Mouse (Mus musculus) urinary bladder, postnatal 0 days (tissue): ENCODE results near the gene Zmiz1. TPM values are rescaled to one million over a fixed set of nuclear protein-coding genes. Genes with fewer than 3 reads are reported as not detected.

Experiments
- microRNA-seq: library from miRNA; unstranded; fragments of <30 nt; microRNA quantifications from one replicate; pipeline ENCODE4, GENCODE M21; 2016
- polyA plus RNA-seq: library from polyadenylated mRNA; unstranded; fragments of >200 nt; fragmentation: Nextera tagmentation; extraction: Ambion mirVana; gene quantifications from 2 replicates; pipeline ENCODE4 v1.2.1, GENCODE M21; 2015

Zmiz1 gene
- polyA plus RNA-seq, result 14.2 and 15.9 TPM in 2 replicates

GRCm38 (mm10) chr14:25459016-25459393, at the start of gene Zmiz1:
TSS of gene Zmiz1 (plus strand) at chr14:25459185.

GRCm38 (mm10) chr14:25693888-25694568, 235.0 kb downstream of the Zmiz1 start, which contains the start of gene Ppif:
TSS of gene Ppif (plus strand) at chr14:25694154.

Small RNA genes lying within 50 kb of the gene (microRNA-seq; reads per million reads assigned to microRNA genes)
- 2.2 reads per million for gene Mir3075

Other genes with a start within 250 kb of the Zmiz1 start
- gene Ppif, start 235.0 kb downstream of the Zmiz1 start, polyA plus RNA-seq, result 12.9 and 13.3 TPM in 2 replicates